Mouse (Mus musculus) splenic B cell, adult 2 months (primary cell): ENCODE results near the gene Pnpla2.
A peak's percentile ranks its signal among the peaks of the same experiment; 100 is the strongest.
"Not testable (repeated sequence)": the region's sequence is repeated elsewhere in the genome, so short reads cannot be mapped to it uniquely, and the experiment has no call there.

ENCODE experiments used
- DNase-seq: peaks from one replicate; pipeline ENCODE4 v3.0.0-alpha.2; 2011; ENCODE audit warnings: low read depth, low spot score
- H3K27me3 ChIP-seq: 2 replicates; pipeline ENCODE4 v1.6.1; 2012; ENCODE audit warnings: mild to moderate bottlenecking, low read length, moderate library complexity, mixed read lengths; ENCODE audit not compliant: control insufficient read depth, poor library complexity, insufficient read depth, severe bottlenecking
- H3K36me3 ChIP-seq: 2 replicates; pipeline ENCODE4 v1.6.1; 2012; ENCODE audit warnings: mild to moderate bottlenecking, low read length, moderate library complexity, mixed read lengths; ENCODE audit not compliant: control insufficient read depth, poor library complexity, insufficient read depth, severe bottlenecking

Pnpla2 gene

DNA sequence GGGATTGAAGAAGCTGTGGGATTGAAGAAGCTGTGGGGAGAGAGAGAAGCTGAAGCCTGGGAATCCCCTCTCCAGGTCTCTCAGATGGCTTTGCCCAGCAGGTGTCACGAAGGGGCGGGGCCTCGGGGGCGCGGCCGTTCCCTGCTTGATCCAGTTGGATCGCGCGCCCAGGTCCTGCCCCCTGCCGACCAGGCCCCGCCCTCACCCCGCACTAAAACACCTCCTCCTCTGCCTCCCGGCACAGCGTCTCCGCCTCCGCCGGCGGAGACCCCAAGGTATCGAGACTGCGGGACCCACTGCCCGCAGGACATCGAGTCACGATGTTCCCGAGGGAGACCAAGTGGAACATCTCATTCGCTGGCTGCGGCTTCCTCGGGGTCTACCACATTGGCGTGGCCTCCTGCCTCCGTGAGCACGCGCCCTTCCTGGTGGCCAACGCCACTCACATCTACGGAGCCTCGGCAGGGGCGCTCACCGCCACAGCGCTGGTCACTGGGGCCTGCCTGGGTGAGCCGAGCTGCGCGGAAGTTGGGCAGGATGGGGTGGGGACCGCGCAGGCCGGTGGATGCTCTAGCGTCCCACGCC is at the start of gene Pnpla2:
TSS of gene Pnpla2 (plus strand) at position 232 of the 585 bp plus-strand sequence.
- Histone ChIP-seq H3K36me3 (peaks cover 18% of the 10 kb centered on the region), H3K27me3 (no peaks in the 10 kb centered on the region)
- peak; percentile 95 for DNase-seq

DNA sequence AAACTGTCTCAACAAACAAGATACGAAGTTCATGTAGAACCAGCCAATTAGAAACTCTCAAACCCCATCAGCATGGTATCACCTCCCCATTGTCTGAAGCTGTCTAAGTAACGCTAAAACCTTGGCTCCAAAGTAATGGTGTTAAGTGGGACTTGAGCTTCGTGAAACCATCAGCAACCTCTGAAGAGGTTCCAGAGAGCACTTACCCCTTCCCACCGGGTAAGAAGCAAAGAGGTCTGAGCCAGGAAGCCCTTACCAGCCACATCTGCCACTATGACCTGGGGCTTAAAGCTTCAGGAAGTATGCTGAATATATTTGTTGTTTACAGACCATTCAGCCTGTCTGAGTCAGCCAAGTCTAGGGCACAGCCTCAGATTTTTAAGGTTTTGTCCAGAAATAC is 49.5 kb upstream of the Pnpla2 start:
- H3K36me3 ChIP-seq = peaks cover 14% of the 10 kb centered on the region; the same call in 1 of the 2 replicates
- DNase-seq = no peak
- H3K27me3 ChIP-seq = no peaks in the 10 kb centered on the region

DNA sequence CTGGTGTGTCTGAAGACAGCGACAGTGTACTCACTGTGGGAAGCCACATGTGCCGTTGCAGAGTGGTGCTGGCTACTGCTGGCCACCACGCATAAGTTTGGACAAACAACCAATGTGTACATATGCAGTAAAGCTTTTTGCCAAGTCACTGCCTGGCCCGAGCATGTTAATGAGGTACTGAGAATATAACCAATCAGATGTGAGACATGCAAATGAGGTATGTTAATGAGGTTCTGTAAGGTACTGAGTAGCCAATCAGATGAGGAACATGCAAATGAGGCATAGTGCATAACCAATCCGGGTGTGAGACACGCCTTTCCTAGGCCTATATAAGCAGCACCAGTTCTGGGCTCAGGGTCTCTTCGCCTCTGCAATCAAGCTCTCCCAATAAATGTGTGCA is 47.3 kb upstream of the Pnpla2 start:
- H3K27me3 ChIP-seq, DNase-seq, H3K36me3 ChIP-seq: not testable (repeated sequence)

DNA sequence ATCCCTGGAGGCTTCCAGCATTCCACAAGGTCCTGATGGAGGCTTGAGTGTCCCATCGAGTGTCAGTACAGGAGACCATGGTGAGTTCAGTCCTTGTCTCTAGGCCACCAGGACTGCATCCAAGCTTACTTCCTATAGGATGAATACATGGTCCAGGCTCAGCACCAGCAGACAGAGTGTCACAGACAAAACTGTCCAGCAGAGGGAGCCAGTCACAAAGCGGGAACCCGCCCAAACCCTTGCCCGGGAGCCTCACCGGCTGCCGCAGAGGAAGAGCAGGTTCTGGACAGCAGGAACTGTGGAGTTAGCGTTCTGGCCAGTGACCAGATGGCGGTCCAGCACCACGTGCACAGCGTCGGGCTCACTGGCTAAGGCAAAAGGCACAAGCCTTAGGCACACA is 46.2 kb upstream of the Pnpla2 start:
- peak; percentile 87 for DNase-seq
- H3K27me3 ChIP-seq = no peaks in the 10 kb centered on the region
- no peaks in the 10 kb centered on the region for H3K36me3 ChIP-seq

DNA sequence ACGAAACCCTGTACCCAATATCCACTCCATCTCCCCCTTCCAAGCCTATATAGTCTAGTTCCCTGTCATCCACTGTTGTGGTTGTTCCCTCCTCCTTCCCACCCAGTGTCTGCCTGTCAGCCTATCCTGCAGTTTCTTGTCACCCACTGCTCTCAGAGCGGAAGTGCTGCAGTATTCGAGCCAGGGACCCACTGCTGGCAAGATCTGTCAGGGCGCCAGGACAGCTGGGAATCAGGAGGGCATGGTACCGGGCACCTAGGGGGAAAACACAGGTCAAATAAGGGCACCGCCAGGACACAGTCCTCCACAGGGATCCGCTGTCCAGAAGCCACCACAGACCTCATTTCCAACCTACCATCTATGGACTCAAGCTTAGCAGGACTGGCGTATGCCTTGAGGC is 44.4 kb upstream of the Pnpla2 start:
- no peaks in the 10 kb centered on the region for H3K36me3 ChIP-seq

DNA sequence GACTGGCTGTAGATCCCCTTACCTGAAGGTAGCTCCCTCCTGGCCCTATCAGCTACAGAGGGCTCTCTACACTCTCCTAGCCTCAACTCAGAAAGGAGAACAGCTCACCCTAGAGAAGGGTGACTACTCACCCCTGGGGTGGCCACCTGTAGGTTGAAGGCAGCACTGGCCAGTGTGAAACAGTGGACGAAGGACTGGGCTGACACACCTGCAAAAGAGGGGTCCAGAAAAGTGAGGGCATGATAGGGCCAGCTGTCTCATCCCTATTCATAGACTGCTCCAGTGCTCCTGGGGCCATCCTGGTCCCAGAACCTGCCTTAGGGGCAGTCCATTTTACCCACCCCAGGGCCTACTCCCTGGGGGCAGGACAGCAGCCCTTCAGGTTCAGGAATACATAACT is 43.3 kb upstream of the Pnpla2 start:
- no peak for DNase-seq
- H3K36me3 ChIP-seq = no peaks in the 10 kb centered on the region
- no peaks in the 10 kb centered on the region for H3K27me3 ChIP-seq

More for the DNA sequence above, 44.4 kb upstream of the Pnpla2 start:
- no peak for DNase-seq
- no peaks in the 10 kb centered on the region for H3K27me3 ChIP-seq

DNA sequence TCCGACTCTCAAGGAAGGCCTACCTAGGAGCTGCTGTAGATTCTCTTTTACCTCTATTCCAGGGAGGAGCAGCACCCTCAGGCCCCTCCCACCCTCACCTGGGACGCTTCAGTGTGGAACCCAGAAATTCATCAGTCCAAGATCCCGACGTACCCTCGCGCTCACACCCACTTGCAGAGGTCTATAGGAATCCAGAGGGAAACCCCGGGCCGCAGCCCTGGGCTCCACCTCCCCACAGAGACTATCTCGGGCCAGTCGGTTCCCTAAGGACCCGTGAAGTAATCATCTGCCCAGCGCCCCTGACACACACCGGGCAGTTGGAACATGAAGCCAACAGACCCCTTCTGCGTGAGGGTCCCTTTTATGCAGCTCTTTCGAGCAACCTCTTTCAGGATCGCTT is 41.7 kb upstream of the Pnpla2 start:
- no peak for DNase-seq
- Histone ChIP-seq H3K36me3 (no peaks in the 10 kb centered on the region), H3K27me3 (no peaks in the 10 kb centered on the region)

DNA sequence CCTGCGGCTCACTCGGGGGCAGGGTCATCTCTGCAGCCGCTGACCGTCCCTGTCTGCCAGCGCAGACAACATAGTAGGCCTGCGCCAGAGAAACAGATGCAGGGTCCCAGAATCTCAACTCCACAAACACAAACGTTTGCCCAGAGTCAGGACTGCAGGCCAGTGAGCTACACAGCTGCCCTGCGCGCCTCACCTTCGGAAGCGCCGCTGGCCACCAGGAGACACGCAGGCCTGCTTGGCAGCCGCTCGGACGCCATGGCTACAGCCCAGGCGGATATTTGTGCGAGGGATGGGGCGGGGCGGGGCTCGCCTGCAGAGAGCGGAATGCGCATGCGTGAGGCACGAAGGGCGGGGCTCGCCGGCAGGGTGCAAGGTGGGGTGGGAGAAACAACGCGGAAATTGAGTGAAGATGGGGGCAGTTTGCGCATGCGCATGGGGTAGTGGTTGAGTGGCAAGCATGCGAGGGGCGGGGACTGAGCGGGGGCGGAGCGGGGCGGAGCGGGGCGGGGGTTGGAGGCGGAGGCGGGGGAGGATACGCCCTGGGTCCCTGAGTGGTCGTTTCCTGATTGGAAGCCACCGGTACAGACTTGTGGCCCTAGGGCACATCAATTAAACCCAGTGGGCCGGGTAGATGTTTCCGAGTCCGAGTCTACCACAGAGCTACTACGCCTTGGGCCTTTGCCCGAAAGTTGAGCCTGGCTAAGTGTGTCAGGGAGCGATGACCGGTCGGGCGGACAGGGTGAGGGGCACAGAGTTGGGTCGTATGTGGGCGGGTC is 41.0 kb upstream of the Pnpla2 start, which contains the start of gene Gatd1:
TSS of gene Gatd1 (minus strand) at position 328 of the 776 bp plus-strand sequence.
- peak; percentile 100 for DNase-seq
- no peaks in the 10 kb centered on the region for H3K27me3 ChIP-seq

DNA sequence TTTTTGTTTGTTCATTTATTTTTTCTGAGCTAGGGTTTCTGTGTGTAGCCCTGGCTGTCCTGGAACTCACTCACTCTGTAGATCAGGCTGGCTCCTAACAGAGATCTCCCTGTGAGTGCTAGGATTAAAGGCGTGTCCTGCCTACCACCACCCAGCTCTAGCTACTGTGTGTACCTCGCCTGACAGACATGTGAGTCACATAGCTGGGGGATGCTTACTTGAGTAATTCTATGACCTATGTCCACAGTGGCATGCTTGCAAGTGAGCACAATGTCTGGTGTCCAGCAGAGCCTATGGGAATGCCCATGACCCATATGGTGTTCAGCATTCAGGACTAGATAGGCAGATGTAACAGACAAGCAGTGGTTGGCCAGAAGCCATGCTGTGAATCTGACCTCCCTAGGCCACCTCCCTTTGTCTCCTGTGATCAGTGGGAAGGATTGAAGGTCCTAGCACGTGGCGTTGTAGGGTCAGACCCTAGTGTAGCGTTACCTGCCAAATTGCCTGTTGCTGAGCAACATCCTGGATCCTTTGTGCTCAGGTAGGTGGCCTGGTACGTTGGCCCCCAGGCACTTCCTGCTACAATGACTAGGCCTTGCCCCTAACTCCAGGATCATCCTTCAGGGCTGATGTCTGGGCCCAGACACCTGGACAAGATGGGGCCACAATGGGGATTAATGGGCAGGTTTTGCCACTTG is 38.7 kb upstream of the Pnpla2 start:
- Histone ChIP-seq H3K27me3 (no peaks in the 10 kb centered on the region), H3K36me3 (no peaks in the 10 kb centered on the region)
- DNase-seq = no peak

More for the DNA sequence above, 41.0 kb upstream of the Pnpla2 start, which contains the start of gene Gatd1:
- no peaks in the 10 kb centered on the region for H3K36me3 ChIP-seq

DNA sequence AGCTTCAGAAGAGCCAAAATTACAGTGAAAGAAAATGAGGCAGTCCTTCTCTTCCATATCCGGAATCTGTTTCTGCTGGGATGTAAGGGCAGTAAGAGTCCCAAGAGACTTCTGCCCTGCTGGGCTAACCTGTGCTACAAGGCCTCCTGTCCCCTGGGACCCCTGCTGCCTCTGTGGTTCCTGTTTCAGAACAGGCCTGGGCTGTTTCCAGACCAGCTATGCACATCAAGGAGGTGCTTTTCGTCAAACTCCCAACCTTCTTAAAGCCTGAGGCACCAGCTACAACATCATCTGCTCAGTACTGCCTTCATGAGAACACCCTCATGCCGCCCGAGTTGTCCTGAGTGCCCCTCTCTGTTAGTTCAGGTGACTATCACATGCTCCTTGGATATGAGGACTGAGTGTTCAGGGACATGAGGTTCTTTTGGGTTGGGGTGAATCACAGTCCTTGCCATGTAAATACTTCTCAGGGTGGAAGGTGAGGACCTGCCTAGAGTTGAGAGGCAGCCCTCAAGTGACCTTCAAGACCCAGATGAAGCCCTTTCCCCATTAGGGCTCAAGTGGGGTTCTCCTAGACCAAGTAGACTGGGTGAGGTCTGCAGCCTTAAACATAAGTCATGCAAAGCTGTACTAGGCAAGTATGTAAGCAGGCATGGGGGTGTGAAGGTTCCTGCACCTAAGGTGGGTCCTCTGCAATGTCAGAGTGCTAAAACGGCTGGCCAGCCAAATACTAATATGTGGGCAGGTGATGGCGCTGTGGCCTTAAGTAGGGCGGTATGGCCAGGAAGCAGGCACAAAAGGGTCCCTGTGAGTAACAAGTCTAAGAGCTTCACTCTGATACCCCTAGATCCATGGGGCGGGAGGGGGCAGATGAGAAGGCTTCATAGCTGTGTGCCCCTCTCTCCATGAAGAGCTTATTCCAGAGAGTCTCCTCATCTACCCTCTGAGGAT is 37.0 kb upstream of the Pnpla2 start:
- DNase-seq = peak; percentile 51
- no peaks in the 10 kb centered on the region for H3K36me3 ChIP-seq
- no peaks in the 10 kb centered on the region for H3K27me3 ChIP-seq

DNA sequence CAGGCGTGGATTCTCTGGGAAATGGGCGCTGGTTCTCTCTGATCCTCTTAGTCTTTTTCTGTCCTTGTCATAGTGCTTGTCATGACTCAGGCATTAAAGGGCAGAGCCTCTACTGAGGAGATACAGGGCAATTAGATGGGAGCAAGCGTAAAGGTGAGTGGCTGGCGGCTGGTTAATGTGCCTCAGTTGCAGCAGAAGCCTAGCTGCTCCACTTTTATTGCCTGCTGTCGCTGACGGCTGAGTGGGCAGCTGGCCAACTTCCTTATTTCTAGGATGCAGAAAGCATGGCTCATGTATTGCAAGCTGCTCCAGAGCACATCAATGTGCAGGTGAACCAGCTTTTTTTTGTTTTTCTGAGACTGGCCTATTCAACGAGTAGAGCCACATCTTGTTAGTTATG is 36.0 kb upstream of the Pnpla2 start:
- no peaks in the 10 kb centered on the region for H3K27me3 ChIP-seq
- DNase-seq = no peak

DNA sequence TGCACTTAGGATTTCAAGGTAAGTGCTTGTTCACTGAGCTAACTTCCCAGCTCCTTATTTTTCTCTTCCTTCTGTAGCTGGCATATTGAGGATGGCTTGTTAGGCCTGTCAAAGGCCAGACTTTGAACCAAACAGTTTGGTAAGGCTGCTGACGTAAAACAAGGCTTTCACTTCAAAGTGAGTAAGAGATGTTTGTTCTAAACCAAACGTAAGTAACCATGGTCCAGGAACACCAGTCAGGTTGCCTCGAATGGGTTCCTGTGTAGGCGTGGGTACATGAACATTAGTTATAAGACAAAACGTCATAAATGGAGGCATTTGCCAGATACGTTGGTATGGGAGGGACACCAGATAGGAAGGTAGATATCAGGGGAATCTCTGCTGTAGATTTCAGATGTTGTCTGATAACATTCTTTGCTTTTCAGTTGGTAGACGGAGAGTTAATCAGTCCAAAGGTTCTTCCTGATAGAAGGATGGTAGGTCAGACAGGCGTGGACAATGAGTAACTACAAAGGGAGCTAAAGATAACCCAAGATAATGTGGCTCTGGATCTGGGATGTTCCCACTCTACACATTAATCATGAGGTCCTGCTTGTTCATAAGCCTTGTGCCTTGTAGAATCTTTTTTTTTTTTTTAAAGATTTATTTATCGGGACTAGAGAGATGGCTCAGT is 34.8 kb upstream of the Pnpla2 start:
- Histone ChIP-seq H3K27me3 (no peaks in the 10 kb centered on the region), H3K36me3 (no peaks in the 10 kb centered on the region)
- DNase-seq = no peak

More for the DNA sequence above, 36.0 kb upstream of the Pnpla2 start:
- no peaks in the 10 kb centered on the region for H3K36me3 ChIP-seq

DNA sequence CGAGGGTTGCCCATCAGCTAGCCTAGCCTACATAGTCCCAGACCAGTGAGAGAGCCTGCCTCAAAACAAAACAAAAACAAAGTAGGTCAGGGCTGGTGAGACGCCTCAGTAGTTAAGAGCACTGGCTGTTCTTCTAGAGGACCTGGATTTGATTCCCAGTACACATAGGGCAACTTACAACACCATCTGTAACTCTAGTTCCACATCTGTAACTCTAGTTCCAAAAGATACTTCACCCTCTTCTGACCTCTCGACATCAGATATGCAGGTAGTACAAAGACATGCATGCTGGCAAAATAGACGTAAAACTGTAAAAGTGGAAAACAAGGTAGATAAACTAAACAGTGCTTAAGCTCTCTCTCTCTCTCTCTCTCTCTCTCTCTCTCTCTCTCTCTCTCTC is 31.2 kb upstream of the Pnpla2 start:
- Histone ChIP-seq H3K27me3 (no peaks in the 10 kb centered on the region), H3K36me3 (no peaks in the 10 kb centered on the region)
- DNase-seq = no peak
